Mouse (Mus musculus) cerebellum, postnatal 25 days (tissue): Measurements from ENCODE around the gene Anxa1.

Experiments used
- DNase-seq, 2 experiments: peaks; one replicate each; pipeline ENCODE4 v3.0.0; 2021; ENCODE audit warnings: mixed read lengths in 2 of 2

Anxa1 gene

GRCm38 (mm10) chr19:20390455-20390994 is at the start of gene Anxa1:
Gene Anxa1 (minus strand): TSS chr19:20390944.
- no peak for DNase-seq

- DNase-seq = peak; percentile 11 to 29
These were observed 46.3 kb upstream of the Anxa1 start for GRCm38 (mm10) chr19:20437043-20437442.

- peak; percentile 17 to 61 for DNase-seq
These were observed 43.8 kb upstream of the Anxa1 start for GRCm38 (mm10) chr19:20434541-20434940.

GRCm38 (mm10) chr19:20433966-20434365 is 43.2 kb upstream of the Anxa1 start:
- DNase-seq = no peak

- no peak for DNase-seq
These were observed 35.9 kb upstream of the Anxa1 start for GRCm38 (mm10) chr19:20426443-20427161.

GRCm38 (mm10) chr19:20411276-20411675 is 20.5 kb upstream of the Anxa1 start:
- DNase-seq = no peak

- DNase-seq = no peak
These were observed 19.1 kb upstream of the Anxa1 start for GRCm38 (mm10) chr19:20409541-20410528.

- DNase-seq = no peak
These were observed 15.7 kb upstream of the Anxa1 start for GRCm38 (mm10) chr19:20406475-20406874.

GRCm38 (mm10) chr19:20405015-20405414 is 14.3 kb upstream of the Anxa1 start:
- DNase-seq = peak; percentile 8 to 35

- no peak for DNase-seq
These were observed 13.0 kb upstream of the Anxa1 start for GRCm38 (mm10) chr19:20403740-20404139.

- DNase-seq = no peak
These were observed 12.5 kb upstream of the Anxa1 start for GRCm38 (mm10) chr19:20403219-20403618.

- no peak for DNase-seq
These were observed 11.9 kb upstream of the Anxa1 start for GRCm38 (mm10) chr19:20402516-20403200.

GRCm38 (mm10) chr19:20401961-20402360 is 11.2 kb upstream of the Anxa1 start:
- peak; percentile 22 to 25 for DNase-seq

- no peak for DNase-seq
These were observed 8.4 kb upstream of the Anxa1 start for GRCm38 (mm10) chr19:20399187-20399586.

GRCm38 (mm10) chr19:20397092-20397491 is 6.3 kb upstream of the Anxa1 start:
- DNase-seq = no peak

GRCm38 (mm10) chr19:20393556-20394274 is 3.0 kb upstream of the Anxa1 start:
- no peak for DNase-seq

- no peak for DNase-seq
These were observed 1.0 kb downstream of the Anxa1 start for GRCm38 (mm10) chr19:20389723-20390122.

- no peak for DNase-seq
These were observed 1.5 kb downstream of the Anxa1 start for GRCm38 (mm10) chr19:20389245-20389644.

GRCm38 (mm10) chr19:20388276-20388675 is 2.5 kb downstream of the Anxa1 start:
- no peak for DNase-seq

- DNase-seq = no peak
These were observed 4.4 kb downstream of the Anxa1 start for GRCm38 (mm10) chr19:20386296-20386695.

- no peak for DNase-seq
These were observed 5.1 kb downstream of the Anxa1 start for GRCm38 (mm10) chr19:20385645-20386044.

GRCm38 (mm10) chr19:20381207-20381752 is 9.5 kb downstream of the Anxa1 start:
- DNase-seq = no peak
